Mouse (Mus musculus) Muller cell, postnatal 12 days (primary cell): ENCODE measurements at regions not wholly inside any gene's neighbourhood (a gene's known extent, or its start where the extent isn't known, plus 50 kb on each side); places are given as distances from the start of the nearest gene placed in this dataset.

Source experiments
- DNase-seq: peaks from one replicate; pipeline ENCODE4 v3.0.0-alpha.2; 2015; ENCODE audit errors: inconsistent ontology term

DNA sequence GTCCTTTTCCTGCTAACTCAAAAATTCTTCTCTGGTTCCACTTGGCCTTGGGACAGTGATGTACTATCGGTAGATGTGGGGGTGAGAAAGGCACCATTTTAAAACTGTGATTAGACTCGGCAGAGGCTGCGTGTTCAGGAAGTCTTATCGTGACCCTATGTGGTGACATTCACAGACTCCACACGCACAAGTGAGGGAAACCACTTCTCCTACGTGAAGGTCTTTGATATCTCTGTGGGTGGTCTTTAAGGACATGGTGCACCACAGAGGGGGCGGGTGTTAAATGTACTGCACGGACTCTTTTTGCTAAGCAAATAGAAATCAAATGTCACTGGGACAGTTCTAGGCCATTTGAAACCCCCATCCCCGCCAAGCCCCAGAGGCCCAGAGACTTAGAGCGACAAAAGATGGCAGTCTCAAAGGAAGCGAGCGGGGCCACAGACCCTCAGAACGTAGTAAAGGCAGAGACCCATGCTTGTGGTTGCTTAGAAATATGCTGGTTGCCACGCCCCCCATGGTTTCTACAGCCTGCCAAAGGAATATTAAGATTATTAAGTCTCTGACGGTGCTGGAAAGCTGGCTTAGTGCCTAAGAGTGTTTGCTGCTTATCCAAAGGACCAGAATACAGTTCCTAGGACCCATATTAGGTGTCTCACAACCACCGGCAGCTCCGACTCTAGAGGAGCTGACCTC is 73.6 kb upstream of the Slc45a1 start:
- no peak for DNase-seq

DNA sequence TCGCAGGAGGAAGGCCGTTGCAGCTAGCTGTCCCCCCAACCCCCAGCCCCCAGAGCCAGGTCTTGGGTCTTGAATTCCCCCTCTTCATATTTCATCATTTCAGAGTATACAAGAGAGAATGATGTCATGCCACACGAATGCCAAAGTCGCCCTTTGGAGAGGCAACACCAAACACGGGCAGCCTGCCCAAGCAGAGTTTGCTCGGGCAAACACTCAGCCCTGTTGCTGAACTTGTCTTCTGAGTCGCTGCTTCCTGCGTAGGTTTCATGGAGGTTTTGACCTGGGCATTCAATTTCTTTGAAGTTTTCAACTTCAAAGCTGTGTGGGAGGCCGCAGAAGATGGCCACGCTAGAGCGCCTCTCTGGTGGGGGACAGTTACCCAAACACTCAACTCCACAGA is 72.8 kb upstream of the Slc45a1 start:
- peak; percentile 42 for DNase-seq

DNA sequence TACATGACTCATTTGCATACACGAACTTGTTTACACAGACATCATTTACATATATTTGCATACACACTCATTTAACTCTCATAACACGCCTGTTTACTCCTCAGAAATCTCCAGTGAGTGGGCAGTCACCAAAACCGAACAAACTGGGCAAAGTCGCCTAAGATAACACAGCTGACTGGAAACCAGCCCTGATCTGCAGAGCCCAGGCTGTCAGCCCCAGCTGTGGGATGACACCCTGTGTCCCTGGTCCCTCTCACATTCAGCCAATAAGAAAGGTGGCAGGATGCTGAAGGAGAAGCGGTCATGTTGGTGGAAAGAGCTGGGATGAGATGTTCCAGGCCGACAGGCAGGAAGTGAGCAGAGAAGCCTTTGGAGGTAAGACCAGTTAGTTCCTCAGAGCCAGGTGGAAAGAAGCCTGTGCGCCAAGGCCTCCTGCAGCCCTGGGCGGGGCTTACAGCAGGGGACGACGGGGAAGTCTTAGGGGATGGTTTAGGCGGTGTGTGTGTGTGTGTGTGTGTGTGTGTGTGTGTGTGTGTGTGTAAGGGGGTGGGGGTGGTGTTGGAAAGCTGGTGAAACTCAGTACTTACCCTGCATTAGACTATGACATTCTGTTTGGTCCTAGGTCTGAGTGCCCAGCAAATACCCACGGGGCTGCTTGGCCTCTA is 69.8 kb upstream of the Slc45a1 start:
- DNase-seq: no peak

DNA sequence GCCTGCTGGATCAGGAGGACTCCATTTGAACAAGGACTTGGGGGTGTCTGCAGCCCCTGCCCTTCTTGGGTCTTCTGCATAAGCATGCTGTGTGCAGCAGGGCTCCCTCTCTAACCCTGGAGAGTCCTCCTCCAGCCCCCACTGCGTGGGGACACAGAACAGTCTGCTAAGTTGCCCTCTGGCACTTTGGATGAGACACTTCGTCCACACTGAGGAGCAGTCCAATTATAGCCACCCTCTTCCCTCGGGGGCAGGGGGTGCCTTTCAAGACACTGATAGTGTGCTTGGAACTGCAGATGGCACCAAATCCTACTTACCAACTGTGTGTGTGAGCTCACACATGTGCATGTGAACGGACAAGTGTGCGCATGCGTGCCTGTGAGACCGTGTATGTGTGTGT is 65.9 kb upstream of the Slc45a1 start:
- no peak for DNase-seq

DNA sequence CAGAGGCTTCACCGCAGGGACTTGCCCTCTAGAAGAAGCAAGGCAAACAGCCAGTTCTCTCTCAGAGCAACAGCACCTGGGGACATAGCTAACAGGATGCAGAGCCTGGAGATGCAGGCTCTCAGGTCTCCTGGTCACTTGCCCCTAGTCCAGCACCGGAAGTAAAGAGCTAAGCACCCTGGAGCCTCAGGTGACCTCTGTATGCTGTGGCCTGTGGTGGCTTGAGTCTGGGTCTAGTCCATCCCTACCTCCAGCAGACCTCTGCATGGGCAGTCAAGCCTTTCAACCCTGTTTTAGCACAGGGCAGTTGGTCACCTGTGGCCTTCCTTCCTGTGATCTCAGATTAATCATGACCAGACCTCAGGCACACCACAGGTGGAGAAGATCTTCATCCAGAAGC is 63.1 kb upstream of the Slc45a1 start:
- DNase-seq: no peak

DNA sequence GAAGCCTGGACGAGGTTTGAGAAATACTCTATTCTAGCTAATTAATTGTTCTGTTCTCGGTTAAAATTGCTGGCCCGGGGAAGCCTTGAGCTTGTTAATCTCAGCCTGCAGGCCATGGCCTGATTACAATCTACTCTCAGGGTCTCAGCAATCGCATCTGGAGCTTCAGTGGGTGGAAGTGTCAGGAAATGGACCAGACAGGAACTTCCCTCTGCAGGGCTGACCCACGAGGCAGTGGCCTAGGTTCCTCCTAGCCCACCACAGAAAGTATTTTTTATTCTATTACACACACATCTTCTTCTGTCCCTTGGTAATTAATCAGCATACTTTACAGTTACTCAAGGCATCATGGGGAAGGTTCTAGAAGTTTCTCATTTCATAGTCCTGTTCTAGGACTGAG is 61.3 kb upstream of the Slc45a1 start:
- DNase-seq: no peak

DNA sequence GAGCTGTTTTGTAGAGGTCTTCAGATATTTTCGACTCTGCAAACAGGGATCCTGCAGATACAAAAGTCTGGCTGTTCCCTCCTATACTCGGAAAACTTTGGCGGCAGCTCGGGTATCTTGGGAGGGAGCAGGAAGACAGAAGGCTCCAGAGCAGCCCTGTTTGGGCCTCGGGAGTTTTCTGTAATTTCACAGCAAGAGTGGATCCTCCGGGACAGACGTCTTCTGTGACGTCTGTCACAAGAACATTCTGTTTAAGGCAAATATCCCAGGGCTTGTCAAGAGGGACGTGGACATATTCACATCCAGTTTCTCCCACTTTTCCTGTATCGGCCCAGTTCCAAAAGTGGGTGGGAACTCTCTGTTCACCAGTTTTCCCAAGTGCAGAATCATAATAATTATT is 60.9 kb upstream of the Slc45a1 start:
- no peak for DNase-seq

DNA sequence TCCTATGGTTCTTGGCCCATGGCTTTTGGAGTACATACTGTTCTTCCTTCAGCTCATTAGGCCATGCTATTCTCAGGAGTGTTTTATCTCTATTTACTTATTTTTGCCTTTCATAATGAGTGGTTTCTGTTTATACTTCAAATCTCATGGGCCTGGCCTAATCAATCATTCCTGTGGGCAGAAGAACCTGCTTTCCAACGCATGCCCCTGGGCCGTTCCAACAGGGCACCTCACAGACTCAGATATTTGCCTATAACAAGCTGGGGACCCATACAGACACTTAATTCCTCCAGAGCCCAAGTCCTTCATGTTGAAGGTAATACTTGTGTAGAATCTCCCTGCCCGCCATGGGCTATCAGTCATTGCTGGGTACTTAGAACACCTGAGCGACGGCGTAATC is 59.7 kb upstream of the Slc45a1 start:
- DNase-seq: no peak

DNA sequence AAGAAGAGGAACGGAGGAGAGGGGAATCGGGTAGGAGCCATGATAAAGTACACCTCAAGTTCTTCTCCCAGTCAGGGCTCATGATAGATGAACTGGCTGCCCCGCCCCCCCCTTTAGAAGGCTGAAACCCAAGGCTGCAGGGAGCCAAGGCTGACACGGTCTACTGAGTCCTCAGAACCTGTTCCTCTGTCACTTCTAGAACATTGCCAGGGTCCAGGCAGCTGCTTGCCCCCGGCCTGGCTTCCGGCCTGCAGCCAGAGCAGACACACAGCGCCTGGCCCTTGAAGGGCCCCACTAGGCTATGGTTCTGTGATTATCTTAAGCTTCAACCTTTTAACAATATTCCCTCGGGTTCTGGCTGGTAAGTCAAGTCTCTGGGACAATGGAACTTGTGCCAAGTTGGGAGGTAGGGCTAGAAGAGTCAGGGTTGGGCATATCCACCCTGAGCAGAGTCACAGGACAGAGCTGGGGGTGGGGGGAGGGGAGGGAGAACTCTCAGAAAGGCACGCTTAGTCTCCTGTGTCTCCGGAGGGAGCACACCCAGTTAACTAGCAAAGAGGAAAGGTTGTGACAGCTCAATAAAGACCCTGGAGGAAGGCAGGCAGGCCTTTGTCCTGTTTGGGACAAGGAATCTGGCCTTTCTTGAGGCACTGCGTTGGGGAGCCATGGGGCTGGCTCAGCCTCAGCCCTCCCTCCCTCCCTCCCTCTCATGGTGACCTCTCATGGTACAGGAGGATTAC is 57.6 kb upstream of the Slc45a1 start:
- DNase-seq: peak; percentile 39

DNA sequence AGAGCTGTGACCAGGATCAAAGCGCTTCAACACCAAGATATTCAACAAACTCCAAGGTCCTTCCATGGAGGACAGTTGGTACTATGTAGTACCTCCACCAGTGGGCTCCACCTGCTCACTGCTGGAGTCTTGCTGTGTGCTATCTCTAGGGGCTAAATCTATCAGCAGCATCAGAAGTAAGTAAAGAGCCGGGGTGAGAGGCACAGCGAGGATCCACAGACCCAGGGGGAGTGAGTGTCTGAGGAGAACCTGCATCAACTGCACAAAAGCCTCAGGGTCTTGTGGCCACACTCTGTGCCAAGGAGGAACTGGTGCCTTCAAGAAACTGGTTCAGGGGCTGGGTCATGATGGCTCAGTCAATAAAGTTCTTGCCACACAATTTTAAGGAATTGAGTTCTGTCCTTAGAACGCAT is 56.6 kb upstream of the Slc45a1 start:
- DNase-seq: no peak

DNA sequence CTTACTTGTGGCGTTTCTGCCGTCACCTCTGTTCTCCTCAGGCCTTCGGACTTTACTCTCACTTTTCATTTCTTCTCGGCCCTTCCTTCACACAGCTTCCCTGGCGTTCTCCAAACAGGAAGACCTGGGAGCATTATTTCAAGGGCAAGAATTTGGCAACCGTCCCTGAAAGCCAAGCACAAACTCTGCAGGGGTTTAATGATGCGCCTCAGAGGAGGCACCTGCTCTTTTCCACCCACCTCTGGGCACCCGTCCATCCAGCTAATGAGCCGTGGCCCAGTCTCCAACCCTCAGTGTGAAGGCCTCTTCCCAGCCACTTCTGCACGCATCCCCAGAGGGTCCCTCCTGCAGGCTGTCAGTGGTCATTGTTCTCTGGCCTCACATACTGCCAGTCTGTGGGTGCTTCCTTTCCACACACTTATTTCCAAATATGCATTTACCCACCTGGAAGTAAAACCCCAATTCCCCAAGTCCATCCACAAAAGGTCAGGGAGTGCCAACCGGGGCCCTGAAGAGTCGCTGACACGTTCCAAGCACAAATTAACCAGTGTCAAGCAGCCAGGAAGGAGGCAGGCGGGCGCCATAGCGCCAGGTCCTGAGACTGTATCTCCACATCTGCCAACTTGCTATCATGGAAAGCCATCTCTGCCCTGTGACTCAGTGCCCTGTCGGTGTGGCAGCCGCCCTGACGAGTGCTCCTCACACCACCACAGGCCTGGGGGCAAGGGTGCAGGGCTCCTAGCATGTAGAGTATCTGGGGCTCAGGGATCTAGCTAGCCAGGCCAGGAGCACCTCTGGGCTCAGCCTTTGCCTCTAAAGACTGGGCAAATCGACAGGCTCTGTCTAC is 56.0 kb upstream of the Slc45a1 start:
- DNase-seq: peak; percentile 87

DNA sequence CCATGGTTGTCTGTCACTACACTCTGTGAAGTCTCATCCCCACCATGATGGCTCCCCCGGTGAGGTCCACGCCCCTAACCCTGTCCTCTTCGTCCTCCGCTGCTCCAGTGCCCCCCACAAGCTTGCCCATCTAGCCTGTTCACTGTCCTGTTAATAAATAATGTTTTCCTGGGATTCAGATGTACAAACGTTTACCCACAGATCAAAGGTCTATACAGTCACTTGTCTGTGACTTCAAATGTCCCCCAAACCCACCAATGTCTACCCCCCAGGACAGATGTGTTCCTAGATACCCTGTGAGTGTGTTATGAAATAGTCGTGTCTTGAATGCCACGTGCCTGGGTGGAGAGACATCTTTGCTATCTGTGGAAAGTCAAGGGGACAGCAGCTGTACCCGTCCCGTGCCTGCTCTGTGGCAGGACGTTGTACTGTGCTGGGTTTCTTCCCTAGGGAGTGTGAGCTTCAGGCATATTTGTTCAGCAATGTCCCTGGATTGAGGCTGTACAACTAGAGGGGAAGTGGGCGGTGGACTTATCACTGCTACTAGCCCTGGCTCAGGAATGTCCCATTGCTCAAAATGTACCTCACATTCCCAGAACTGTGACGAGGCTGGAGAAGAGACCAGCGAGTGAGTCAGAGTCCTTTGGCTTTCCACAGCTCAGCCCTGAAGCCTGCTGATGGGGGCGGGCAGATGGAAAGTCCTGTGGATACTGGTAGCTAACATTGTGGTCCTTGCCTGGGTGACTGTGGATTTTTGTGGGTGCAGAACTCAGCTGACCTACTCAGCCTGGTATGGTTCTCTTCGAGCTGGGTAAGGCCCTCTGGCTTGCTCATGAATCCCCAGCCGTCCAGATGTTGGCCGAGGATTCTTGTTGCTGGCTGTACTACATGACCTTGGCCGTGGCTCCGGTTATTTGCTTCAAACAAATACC is 55.1 kb upstream of the Slc45a1 start:
- peak; percentile 91 for DNase-seq

DNA sequence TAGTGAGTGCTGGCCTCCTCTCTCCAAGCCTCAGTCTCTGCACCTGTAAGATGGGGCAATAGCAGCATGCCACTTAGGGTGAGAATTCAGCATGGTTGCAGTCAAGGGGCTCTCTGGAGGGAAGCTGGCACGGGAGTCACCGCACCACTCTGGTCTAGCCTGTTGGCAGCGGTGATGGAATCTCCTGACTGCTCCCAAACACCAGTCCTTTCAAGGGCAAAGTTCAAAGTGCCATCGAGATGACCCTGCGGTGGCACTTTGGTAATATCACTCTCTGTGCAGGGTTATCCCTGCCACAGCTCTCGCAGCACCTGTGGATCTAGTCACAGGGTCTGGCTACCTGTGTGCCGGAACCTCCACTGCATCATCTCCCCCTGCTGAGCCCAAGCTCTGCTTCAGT is 54.3 kb upstream of the Slc45a1 start:
- DNase-seq: no peak

DNA sequence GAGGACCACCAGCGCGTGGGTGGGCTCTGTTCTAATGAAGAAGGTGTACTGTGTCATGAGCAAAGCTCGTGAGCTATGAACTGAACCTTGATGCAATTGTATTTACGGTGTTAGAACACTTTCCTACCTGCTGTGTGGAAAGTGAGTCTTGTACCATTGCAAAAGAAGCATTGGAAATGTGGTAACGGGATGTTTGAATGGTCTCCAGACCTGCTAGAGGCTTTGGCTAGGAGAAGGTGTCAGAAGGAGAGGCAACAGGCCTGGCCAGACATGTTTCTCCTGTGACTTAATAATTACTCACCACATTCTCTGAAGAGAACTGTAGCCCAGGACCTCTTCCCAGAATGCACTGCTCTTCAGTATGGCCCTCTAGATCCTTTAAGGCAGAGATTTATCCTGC is 51.3 kb upstream of the Slc45a1 start:
- no peak for DNase-seq
